Mouse (Mus musculus) right cerebral cortex, postnatal 25 days (tissue): Measurements from ENCODE around the gene Dsp.
A peak's percentile ranks its signal among the peaks of the same experiment; 100 is the strongest.

Experiments
- DNase-seq: peaks from one replicate; pipeline ENCODE4 v3.0.0; 2022

Dsp gene

DNA sequence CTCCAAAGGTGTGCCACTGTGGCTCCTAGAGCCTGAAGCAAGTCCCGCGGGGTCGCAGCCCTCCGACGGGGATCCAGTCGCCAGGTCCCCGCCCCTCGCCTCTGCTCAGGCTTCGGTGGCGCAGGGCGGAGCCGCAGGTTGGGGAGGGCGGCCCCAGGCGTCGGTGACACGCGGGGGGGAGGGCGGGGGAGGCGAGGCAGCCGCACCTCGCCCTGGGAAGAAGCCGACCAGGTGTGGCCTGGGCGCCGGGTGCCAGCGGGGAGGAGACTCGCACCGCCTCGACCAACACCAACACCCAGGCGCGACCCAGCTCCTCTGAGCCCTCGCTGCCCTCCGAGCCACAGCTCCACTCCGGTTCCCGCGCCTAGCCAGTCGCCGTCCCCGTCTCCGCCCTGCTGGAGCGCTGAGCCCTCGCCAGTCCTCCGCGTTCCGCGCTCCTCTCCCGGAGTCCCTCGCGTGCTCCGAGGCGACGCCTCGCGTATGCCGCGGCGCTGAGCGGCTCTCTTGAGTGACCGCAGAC lies at the start of gene Dsp:
Gene Dsp, plus strand, starts transcription at position 226 of the 520 bp plus-strand sequence.
- DNase-seq = peak; percentile 31

- DNase-seq = no peak
These were observed 47.7 kb upstream of the Dsp start for GRCm38 (mm10) chr13:38103406-38103805.

DNA sequence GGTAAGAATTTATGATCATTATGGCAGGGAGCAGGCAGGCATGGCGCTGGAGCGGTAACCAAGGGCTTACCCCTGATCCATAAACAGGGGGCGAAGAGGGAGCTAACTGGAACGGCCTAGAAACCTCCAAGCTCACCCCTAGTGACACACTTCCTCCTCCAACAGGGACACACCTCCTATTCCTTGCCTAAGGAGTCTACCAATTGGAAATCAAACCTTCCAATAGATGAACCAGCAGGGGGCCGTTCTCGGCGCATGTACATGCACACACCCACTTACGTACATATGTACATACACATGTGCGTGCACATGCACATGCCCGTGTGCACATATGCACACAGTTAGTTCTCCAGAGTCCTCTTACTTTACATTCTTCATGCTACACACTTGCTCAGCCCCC lies 46.6 kb upstream of the Dsp start:
- no peak for DNase-seq

- no peak for DNase-seq
These were observed 42.0 kb upstream of the Dsp start for GRCm38 (mm10) chr13:38109081-38109480.

DNA sequence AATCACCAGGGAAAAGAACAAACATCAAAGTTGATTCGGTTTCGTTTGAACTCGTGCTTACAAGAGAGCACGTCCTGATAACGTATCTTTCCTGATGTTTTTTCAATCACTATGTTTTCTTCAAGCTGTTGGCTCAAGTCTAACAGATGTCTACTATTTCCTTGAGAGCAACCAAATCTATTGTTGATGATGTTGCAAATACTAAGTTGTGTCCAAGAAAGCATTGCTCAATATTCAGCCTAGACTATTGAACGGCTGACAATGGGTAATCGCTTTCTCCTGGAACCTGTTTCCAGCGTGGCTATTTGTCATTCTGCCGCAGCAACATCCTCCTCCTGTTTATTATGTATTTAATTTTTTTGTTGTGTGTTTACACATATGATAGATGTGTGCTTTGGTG lies 28.8 kb upstream of the Dsp start:
- DNase-seq = no peak

DNA sequence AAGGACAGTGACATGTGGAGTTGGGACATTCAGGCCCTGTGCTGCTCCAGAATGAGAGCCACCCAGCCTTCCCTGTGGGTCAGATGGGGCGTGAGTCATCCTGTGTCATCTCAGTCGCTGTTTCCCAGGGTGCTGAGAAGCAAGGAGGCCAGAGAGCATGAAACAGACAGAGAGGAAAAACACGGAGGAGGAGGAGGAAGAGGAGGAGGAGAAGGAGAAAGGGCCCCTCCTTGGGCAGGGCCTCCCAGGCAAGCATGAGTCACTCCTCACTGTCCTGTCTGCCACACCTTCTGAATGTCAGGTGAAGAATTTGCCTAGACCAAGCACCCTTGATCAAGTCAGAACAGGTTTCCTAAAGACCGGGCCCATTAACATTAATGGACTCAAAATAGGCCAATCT lies 27.4 kb upstream of the Dsp start:
- no peak for DNase-seq

DNA sequence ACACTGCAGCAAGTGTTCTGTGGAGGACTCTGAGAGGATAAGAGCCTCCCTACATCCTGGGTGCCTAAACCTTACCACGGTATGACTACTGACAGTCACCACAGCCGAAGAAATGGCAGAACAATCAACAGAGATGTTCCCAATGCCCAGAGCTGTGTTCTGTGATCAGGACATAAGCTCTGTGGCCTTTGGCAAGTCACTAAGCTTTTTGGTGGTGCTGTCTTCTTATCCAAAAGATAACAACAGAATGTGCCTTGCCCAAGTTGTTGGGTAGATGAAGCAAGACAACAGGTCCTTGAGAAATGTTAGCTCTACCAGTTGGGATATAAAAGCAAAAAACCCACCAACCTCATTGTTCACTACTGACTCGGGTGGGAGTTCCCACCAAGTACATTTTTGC lies 23.4 kb upstream of the Dsp start:
- no peak for DNase-seq

DNA sequence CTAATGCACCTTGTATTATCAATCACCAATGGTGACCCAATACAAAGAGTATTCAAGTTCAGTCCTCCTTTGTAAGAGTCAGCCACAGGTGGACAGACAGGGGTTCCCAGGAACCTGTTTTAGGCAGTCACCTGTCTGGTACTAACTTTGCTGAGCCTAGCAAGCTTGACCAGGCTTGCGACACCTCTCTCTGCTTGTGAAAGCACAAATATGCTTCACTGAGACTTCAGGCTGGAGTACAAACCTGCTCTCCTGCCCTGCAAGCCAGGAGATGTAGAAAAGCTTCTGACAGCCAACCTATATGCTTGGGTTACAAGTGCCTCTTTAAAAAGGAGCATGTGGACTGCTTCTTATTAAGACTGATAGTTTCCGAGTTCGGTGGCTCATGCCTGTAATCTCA lies 22.8 kb upstream of the Dsp start:
- no peak for DNase-seq

DNA sequence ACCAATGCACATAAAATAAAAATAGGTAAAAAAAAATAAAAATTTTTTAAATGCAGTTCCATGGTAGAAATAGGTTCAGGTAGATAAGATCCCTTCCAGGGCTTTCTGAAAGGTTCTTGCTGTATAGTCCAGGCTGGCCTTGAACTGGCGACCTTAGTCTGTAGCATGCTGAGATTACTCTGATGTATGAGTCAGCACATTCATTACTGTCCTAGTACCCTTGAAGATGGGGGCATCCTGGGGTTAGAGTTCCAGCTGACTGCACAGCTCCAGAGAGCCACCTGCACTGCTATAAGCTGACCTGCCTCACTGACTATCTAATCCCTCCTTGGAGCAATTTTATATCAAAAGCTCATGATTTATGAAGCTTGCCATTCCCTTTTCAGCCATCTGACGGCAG lies 21.6 kb upstream of the Dsp start:
- no peak for DNase-seq

GRCm38 (mm10) chr13:38130116-38130515 lies 21.0 kb upstream of the Dsp start:
- no peak for DNase-seq

- no peak for DNase-seq
These were observed 18.0 kb upstream of the Dsp start for GRCm38 (mm10) chr13:38133016-38133528.

- no peak for DNase-seq
These were observed 10.6 kb upstream of the Dsp start for GRCm38 (mm10) chr13:38140521-38140920.

DNA sequence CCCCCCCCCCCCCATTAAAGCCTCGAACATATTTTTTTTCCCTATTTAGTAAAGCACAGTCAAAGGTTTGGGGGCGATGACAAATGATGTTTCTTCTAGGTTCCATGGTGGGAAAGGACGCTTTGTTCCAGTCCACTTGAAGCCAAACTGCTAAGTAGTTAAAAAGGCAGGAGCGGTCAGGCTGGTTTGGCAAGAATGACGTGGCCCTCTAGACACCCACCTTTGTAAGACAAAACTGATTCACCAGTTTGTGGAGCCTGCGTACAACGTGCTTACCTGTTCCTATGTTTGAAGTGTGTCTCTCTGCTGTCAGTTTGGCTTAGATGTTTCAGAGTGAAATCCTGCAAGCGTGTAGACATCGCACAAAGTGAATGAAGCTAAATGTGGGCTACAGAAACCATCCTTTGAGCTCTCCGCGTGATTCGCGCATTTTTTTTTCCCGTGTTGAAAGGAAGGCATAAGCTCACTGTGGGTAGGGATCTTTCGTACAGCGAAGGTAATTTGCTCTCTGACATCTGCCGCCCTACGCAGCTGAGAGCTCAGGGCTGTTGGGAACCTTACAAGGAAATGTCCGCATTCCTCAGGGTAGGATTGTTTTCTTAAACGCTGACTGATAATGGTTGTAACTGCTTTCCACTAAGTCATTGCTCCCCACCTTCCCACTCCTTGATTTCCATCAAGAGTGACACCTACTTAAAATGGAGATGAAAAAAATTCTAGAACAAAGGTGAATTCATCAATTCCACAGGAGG lies 6.0 kb upstream of the Dsp start:
- DNase-seq = no peak

DNA sequence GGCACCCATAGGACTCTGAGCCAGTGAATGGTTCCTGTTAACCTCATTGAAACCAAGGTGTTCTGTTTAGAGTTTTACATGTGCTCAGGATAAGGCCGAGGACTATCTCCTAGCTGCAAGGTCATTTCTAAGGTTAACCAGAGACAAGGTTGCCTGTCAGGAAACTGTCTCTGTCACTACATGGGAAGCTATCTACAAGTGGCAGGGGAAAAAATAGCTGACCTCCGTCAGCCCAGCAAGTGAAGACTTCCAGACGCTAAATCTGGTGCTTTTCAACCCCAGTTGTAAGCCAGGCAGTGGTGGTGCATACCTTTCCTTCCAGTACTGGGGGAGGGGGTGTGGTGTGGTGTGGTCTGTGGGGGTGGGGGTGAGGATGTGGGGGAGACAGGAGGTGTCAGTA lies 2.7 kb upstream of the Dsp start:
- no peak for DNase-seq

GRCm38 (mm10) chr13:38151671-38152428 lies 756 bp downstream of the Dsp start:
- peak; percentile 8 for DNase-seq

GRCm38 (mm10) chr13:38152429-38153035 lies 1.4 kb downstream of the Dsp start:
- no peak for DNase-seq

GRCm38 (mm10) chr13:38155523-38155922 lies 4.4 kb downstream of the Dsp start:
- DNase-seq = no peak

GRCm38 (mm10) chr13:38157635-38158034 lies 6.5 kb downstream of the Dsp start:
- DNase-seq = no peak

DNA sequence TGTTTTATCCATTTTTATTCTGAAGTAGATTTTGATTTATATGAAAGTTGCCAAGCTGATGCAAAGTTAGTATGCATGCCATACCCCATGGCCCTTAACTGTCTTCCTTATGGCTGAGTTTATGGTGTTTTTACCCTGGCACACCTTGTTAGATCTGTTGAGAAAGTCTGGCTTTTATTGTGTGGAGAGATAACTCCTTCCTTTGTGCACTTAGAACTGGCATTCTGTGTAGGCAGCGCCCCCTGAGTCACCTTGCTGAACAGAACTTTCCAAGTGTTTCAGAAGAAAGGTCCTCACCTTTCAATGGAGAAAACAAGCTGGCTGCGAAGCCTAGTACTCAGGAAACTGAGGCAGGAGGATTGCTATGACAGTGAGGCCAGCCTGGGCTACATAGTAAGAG lies 10.9 kb downstream of the Dsp start:
- no peak for DNase-seq

DNA sequence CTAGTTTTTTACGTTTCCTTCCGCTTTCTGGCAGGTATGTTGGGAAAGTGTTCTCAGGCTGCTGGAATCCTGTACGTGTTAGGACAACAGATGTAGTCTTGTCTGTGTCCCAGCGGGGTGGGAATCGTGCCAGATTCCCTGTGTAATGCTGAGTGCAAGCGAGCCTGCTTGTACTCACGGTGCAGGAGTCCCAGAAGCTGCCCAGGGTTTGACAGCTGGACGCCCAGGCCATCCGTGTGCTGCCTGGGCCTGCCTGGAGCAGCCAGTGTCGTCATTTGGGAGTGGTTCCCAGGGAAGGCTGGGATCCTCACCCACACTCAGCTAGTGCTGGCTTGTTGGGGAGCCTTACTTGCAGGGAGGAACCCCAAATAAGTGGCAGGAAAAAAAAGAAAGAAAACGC lies 11.6 kb downstream of the Dsp start:
- peak; percentile 8 for DNase-seq

- DNase-seq = no peak
These were observed 13.8 kb downstream of the Dsp start for GRCm38 (mm10) chr13:38164932-38165331.

DNA sequence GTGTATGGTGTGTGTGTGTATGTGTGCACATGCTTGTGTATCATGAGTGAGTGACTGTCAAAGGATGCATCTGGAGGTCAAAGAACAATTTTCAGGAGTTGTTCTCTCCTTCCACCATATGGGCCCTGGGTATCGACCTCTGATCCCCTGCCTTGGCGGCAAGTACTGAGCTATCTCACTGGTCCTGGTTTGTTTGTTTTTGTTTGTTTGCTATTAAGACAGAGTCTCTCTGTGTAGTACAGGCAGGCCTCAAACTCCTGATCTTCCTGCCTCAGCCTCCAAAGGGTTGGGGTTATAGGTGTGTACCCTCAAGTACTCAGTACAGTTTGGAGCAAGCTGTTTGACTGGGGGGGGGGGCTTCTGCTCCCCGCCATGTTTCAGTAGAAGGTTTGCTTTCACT lies 16.0 kb downstream of the Dsp start:
- DNase-seq = no peak

DNA sequence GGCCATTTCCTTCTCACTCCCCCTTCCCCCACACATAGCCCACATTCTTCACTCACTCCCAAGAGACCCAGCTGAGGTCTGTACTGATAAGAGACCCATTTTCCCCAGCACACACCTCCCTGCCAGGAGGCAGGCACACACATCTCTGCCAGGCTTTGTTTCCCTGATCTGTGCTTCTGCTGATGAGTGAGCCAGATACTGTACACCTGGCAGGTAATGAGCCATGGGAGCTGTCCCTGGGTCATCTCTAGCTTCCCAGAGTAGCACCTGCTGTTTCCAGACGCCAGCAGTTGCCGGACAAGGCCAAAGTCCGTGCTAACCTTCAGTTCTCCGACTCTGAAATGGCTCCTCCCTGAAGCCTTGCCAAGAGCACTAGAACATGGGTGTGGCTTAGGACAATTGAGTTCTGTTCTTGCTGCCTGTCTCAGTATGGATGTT lies 19.6 kb downstream of the Dsp start:
- DNase-seq = no peak

GRCm38 (mm10) chr13:38193406-38193805 lies 42.3 kb downstream of the Dsp start:
- DNase-seq = no peak
